Mouse (Mus musculus) MEL (cell line): ENCODE measurements around the gene Ntn3. TPM values are rescaled to one million over a fixed set of nuclear protein-coding genes. Genes with fewer than 3 reads are reported as not detected.
A peak's percentile ranks its signal among the peaks of the same experiment; 100 is the strongest.

Experiments
- DNase-seq: peaks from one replicate; pipeline ENCODE4 v3.0.0; 2011; ENCODE audit warnings: low read depth, low spot score
- H3K27ac ChIP-seq: 2 replicates; pipeline ENCODE4 v1.5.1; 2012; ENCODE audit warnings: low read depth, mild to moderate bottlenecking, control low read depth, low read length, moderate library complexity; ENCODE audit not compliant: control insufficient read depth
- H3K27me3 ChIP-seq, 2 experiments: fragments of 150-350 bp in 1 of 2; sonication (generic) in 1 of 2; 2 replicates each; pipeline ENCODE4 v1.6.1; 2012; ENCODE audit warnings: low read length in 2 of 2, mild to moderate bottlenecking in 2 of 2, improper control_type of control experiment in 1 of 2, moderate library complexity in 1 of 2; ENCODE audit not compliant: insufficient read depth in 2 of 2, control insufficient read depth in 1 of 2
- H3K36me3 ChIP-seq, 2 experiments: 2 replicates each; pipeline ENCODE4 v1.6.1; 2012 to 2014; ENCODE audit warnings: low read length in 2 of 2, improper control_type of control experiment in 1 of 2, inconsistent platforms in 1 of 2, mild to moderate bottlenecking in 1 of 2; ENCODE audit not compliant: insufficient read depth in 2 of 2, control insufficient read depth in 1 of 2
- H3K4me1 ChIP-seq, 2 experiments: fragments of 150-350 bp in 1 of 2; sonication (generic) in 1 of 2; 2 replicates each; pipeline ENCODE4 v1.6.1; 2012; ENCODE audit warnings: low read length in 2 of 2, improper control_type of control experiment in 1 of 2, mild to moderate bottlenecking in 1 of 2; ENCODE audit not compliant: insufficient read depth in 2 of 2, control insufficient read depth in 1 of 2
- H3K4me3 ChIP-seq, 2 experiments: fragments of 150-350 bp in 1 of 2; sonication (generic) in 1 of 2; 2 replicates each; pipeline ENCODE4 v1.5.1; 2012; ENCODE audit warnings: low read depth in 2 of 2, low read length in 2 of 2, mild to moderate bottlenecking in 2 of 2, moderate library complexity in 2 of 2, control low read depth in 1 of 2, improper control_type of control experiment in 1 of 2; ENCODE audit not compliant: control insufficient read depth in 1 of 2, insufficient read depth in 1 of 2
- H3K79me2 ChIP-seq: 2 replicates; pipeline ENCODE4 v1.6.1; 2012; ENCODE audit warnings: mild to moderate bottlenecking, low read length, moderate library complexity; ENCODE audit not compliant: control insufficient read depth, poor library complexity, insufficient read depth
- H3K9ac ChIP-seq: 2 replicates; pipeline ENCODE4 v1.6.1; 2012; ENCODE audit warnings: low read depth, mild to moderate bottlenecking, control low read depth, low read length, moderate library complexity; ENCODE audit not compliant: control insufficient read depth, poor library complexity, severe bottlenecking
- H3K9me3 ChIP-seq: fragments of 150-350 bp; sonication (generic); replicated peaks from 2 replicates; pipeline ENCODE4 v1.6.1; 2012; ENCODE audit warnings: mild to moderate bottlenecking, low read length, improper control_type of control experiment, moderate library complexity; ENCODE audit not compliant: insufficient read depth
- BHLHE40 ChIP-seq: IDR thresholded peaks from 2 replicates; pipeline ENCODE4 v1.6.1; 2012; ENCODE audit warnings: low read depth, mild to moderate bottlenecking, inconsistent platforms, low read length, improper control_type of control experiment, borderline replicate concordance
- CHD1 ChIP-seq: IDR thresholded peaks from 2 replicates; pipeline ENCODE4 v1.6.1; 2012; ENCODE audit warnings: low read depth, mild to moderate bottlenecking, inconsistent platforms, low read length, improper control_type of control experiment
- CHD2 ChIP-seq: IDR thresholded peaks from 2 replicates; pipeline ENCODE4 v1.6.1; 2011; ENCODE audit warnings: low read length, improper control_type of control experiment
- CTCF ChIP-seq, 3 experiments: IDR thresholded peaks in 2 of 3; conservative IDR thresholded peaks in 1 of 3; 2 replicates each; pipeline ENCODE4 v1.5.1; 2011 to 2012; ENCODE audit warnings: low read length in 3 of 3, low read depth in 2 of 3, mild to moderate bottlenecking in 2 of 3, improper control_type of control experiment in 1 of 3, inconsistent platforms in 1 of 3, mixed read lengths in 1 of 3, moderate library complexity in 1 of 3; ENCODE audit not compliant: control insufficient read depth in 1 of 3, insufficient read depth in 1 of 3, poor library complexity in 1 of 3, severe bottlenecking in 1 of 3
- E2F4 ChIP-seq: IDR thresholded peaks from 2 replicates; pipeline ENCODE4 v1.6.1; 2011; ENCODE audit warnings: low read depth, low read length, improper control_type of control experiment, borderline replicate concordance
- ELF1 ChIP-seq: IDR thresholded peaks from 2 replicates; pipeline ENCODE4 v1.6.1; 2014; ENCODE audit warnings: low read depth, mild to moderate bottlenecking, inconsistent platforms, low read length, improper control_type of control experiment, moderate library complexity
- EP300 ChIP-seq, 2 experiments: IDR thresholded peaks; 2 replicates each; pipeline ENCODE4 v1.6.1; 2011; ENCODE audit warnings: improper control_type of control experiment in 2 of 2, low read length in 2 of 2, low read depth in 1 of 2, mild to moderate bottlenecking in 1 of 2
- ETS1 ChIP-seq: IDR thresholded peaks from 2 replicates; pipeline ENCODE4 v1.6.1; 2012; ENCODE audit warnings: low read depth, mild to moderate bottlenecking, inconsistent platforms, low read length, improper control_type of control experiment, moderate library complexity
- GABPA ChIP-seq: IDR thresholded peaks from 2 replicates; pipeline ENCODE4 v1.6.1; 2012; ENCODE audit warnings: low read depth, mild to moderate bottlenecking, inconsistent platforms, low read length, improper control_type of control experiment, moderate library complexity
- HCFC1 ChIP-seq: IDR thresholded peaks from 2 replicates; pipeline ENCODE4 v1.6.1; 2012; ENCODE audit warnings: low read depth, mild to moderate bottlenecking, inconsistent platforms, low read length, improper control_type of control experiment, moderate library complexity
- JUND ChIP-seq: IDR thresholded peaks from 2 replicates; pipeline ENCODE4 v1.6.1; 2011; ENCODE audit warnings: low read depth, mild to moderate bottlenecking, improper control_type of control experiment, low read length
- KAT2A ChIP-seq: conservative IDR thresholded peaks from 2 replicates; pipeline ENCODE4 v1.6.1; 2012; ENCODE audit warnings: low read depth, low read length, improper control_type of control experiment, inconsistent platforms
- MAFK ChIP-seq: IDR thresholded peaks from 2 replicates; pipeline ENCODE4 v1.6.1; 2011; ENCODE audit warnings: low read depth, mild to moderate bottlenecking, low read length, improper control_type of control experiment, borderline replicate concordance
- MAX ChIP-seq: IDR thresholded peaks from 2 replicates; pipeline ENCODE4 v1.6.1; 2011; ENCODE audit warnings: low read length, improper control_type of control experiment
- MAZ ChIP-seq: IDR thresholded peaks from 2 replicates; pipeline ENCODE4 v1.6.1; 2012; ENCODE audit warnings: low read depth, mild to moderate bottlenecking, inconsistent platforms, low read length, improper control_type of control experiment
- MEF2A ChIP-seq: IDR thresholded peaks from 2 replicates; pipeline ENCODE4 v1.6.1; 2014; ENCODE audit warnings: low read depth, mild to moderate bottlenecking, inconsistent platforms, low read length, improper control_type of control experiment; ENCODE audit not compliant: poor library complexity, insufficient replicate concordance, severe bottlenecking; ENCODE audit errors: extremely low read depth
- MYB ChIP-seq: IDR thresholded peaks from 2 replicates; pipeline ENCODE4 v1.6.1; 2011; ENCODE audit warnings: mild to moderate bottlenecking, low read depth, low read length, improper control_type of control experiment
- MYC ChIP-seq: IDR thresholded peaks from 2 replicates; pipeline ENCODE4 v1.6.1; 2011; ENCODE audit warnings: low read depth, mild to moderate bottlenecking, low read length, improper control_type of control experiment, moderate library complexity
- NELFE ChIP-seq: IDR thresholded peaks from 2 replicates; pipeline ENCODE4 v1.6.1; 2011; ENCODE audit warnings: low read depth, low read length, improper control_type of control experiment
- NRF1 ChIP-seq: IDR thresholded peaks from 2 replicates; pipeline ENCODE4 v1.6.1; 2014; ENCODE audit warnings: low read depth, mild to moderate bottlenecking, inconsistent platforms, low read length, improper control_type of control experiment, moderate library complexity; ENCODE audit not compliant: poor library complexity, insufficient read depth, severe bottlenecking
- POLR2A ChIP-seq, 2 experiments: IDR thresholded peaks; 2 replicates each; pipeline ENCODE4 v1.6.1; 2011 to 2012; ENCODE audit warnings: low read length in 2 of 2, mild to moderate bottlenecking in 2 of 2, control low read depth in 1 of 2, improper control_type of control experiment in 1 of 2, low read depth in 1 of 2, moderate library complexity in 1 of 2; ENCODE audit not compliant: control insufficient read depth in 1 of 2, insufficient read depth in 1 of 2, poor library complexity in 1 of 2
- POLR2AphosphoS2 ChIP-seq: IDR thresholded peaks from 2 replicates; pipeline ENCODE4 v1.6.1; 2011; ENCODE audit warnings: low read length, improper control_type of control experiment
- POLR2AphosphoS5 ChIP-seq: IDR thresholded peaks from 2 replicates; pipeline ENCODE4 v1.6.1; 2012; ENCODE audit warnings: low read depth, borderline replicate concordance, mild to moderate bottlenecking, inconsistent platforms, low read length, moderate library complexity, mixed read lengths
- RCOR1 ChIP-seq: IDR thresholded peaks from 2 replicates; pipeline ENCODE4 v1.6.1; 2012; ENCODE audit warnings: low read depth, mild to moderate bottlenecking, inconsistent platforms, low read length, improper control_type of control experiment
- SIN3A ChIP-seq: IDR thresholded peaks from 2 replicates; pipeline ENCODE4 v1.6.1; 2012; ENCODE audit warnings: low read length, improper control_type of control experiment, inconsistent platforms
- SMC3 ChIP-seq: IDR thresholded peaks from 2 replicates; pipeline ENCODE4 v1.6.1; 2011; ENCODE audit warnings: low read depth, low read length, improper control_type of control experiment
- TBP ChIP-seq: IDR thresholded peaks from 2 replicates; pipeline ENCODE4 v1.8.0; 2011; ENCODE audit warnings: low read depth, low read length, improper control_type of control experiment
- TCF12 ChIP-seq: IDR thresholded peaks from 2 replicates; pipeline ENCODE4 v1.6.1; 2014; ENCODE audit warnings: low read depth, mild to moderate bottlenecking, inconsistent platforms, low read length, improper control_type of control experiment, moderate library complexity
- UBTF ChIP-seq: IDR thresholded peaks from 2 replicates; pipeline ENCODE4 v1.6.1; 2012; ENCODE audit warnings: low read depth, mild to moderate bottlenecking, inconsistent platforms, low read length, improper control_type of control experiment, moderate library complexity, borderline replicate concordance; ENCODE audit not compliant: insufficient read depth
- USF1 ChIP-seq: IDR thresholded peaks from 2 replicates; pipeline ENCODE4 v1.6.1; 2014; ENCODE audit warnings: low read depth, mild to moderate bottlenecking, inconsistent platforms, low read length, improper control_type of control experiment, moderate library complexity
- ZKSCAN1 ChIP-seq: IDR thresholded peaks from 2 replicates; pipeline ENCODE4 v1.6.1; 2012; ENCODE audit warnings: low read depth, mild to moderate bottlenecking, inconsistent platforms, low read length, improper control_type of control experiment, moderate library complexity
- ZNF384 ChIP-seq: IDR thresholded peaks from 2 replicates; pipeline ENCODE4 v1.6.1; 2012; ENCODE audit warnings: low read depth, mild to moderate bottlenecking, inconsistent platforms, low read length, improper control_type of control experiment
- polyA plus RNA-seq, 2 experiments: library from polyadenylated mRNA; stranded (reverse) in 1 of 2; unstranded in 1 of 2; fragments of >175 nt in 1 of 2; fragments of >200 nt in 1 of 2; gene quantifications; 2 replicates each; pipeline versions ENCODE4 v1.2.1 to v1.2.4; 2012; ENCODE audit warnings: low replicate concordance in 2 of 2, low read depth in 1 of 2; ENCODE audit not compliant: insufficient read length in 2 of 2, insufficient read depth in 1 of 2, missing spikeins in 1 of 2
- total RNA-seq: library from RNA; depleted of rRNA; stranded (reverse); fragments of 300-350 nt; gene quantifications from 2 replicates; pipeline ENCODE4 v1.2.3, GENCODE M21; 2012

Gene Ntn3
- total and polyA plus RNA-seq, 3 experiments = 2.5 to 2.7 TPM; not detected in 1

GRCm38 (mm10) chr17:24199741-24200140 is 9.6 kb downstream of the Ntn3 start:
- peak overlapping the region; percentile 51 for H3K27ac ChIP-seq
- peaks cover 11 to 53% of the 10 kb centered on the region in 2 experiments for H3K4me1 ChIP-seq
- 0 out of 2 replicates have a peak overlapping the region, but pooled peaks have one; percentile 3 for H3K9ac ChIP-seq

GRCm38 (mm10) chr17:24199252-24199651 is 10.1 kb downstream of the Ntn3 start:
- Histone ChIP-seq H3K36me3 (peaks cover 4 to 34% of the 10 kb centered on the region in 2 experiments; a peak in 3 of 4 replicates), H3K27ac (peak overlapping the region; percentile 10)
- TF ChIP-seq HCFC1 = no peak
- no peak for TF ChIP-seq GABPA
- no peak for TF ChIP-seq ELF1
- no peak for TF ChIP-seq KAT2A
- TF ChIP-seq MEF2A = no peak
- TF ChIP-seq NRF1 = no peak
- TF ChIP-seq TCF12 = peak; percentile 67
- no peak for TF ChIP-seq POLR2AphosphoS5
- TF ChIP-seq E2F4 = no peak
- no peak for TF ChIP-seq USF1
- TF ChIP-seq CTCF (IDR thresholded peaks at IDR 0.05 in 2 of 3, conservative IDR thresholded peaks at IDR 0.05 in 1 of 3; ENCODE audit: control insufficient read depth in 1 of 3, insufficient read depth in 1 of 3, low read depth in 2 of 3, low read length in 3 of 3, poor library complexity in 1 of 3, severe bottlenecking in 1 of 3) = no peak
- no peak for TF ChIP-seq MAFK
- no peak for TF ChIP-seq MAX
- 0 out of 2 replicates have a peak, but pooled peaks have one; percentile 30 for TF ChIP-seq SIN3A
- peak; percentile 72 for TF ChIP-seq RCOR1
- no peak for TF ChIP-seq CHD2
- TF ChIP-seq BHLHE40 = peak; percentile 55; the same call in 1 of the 2 replicates
- TF ChIP-seq ZNF384 = no peak
- no peak for TF ChIP-seq MYB
- no peak for TF ChIP-seq UBTF
- TF ChIP-seq CHD1 = no peak
- TF ChIP-seq JUND = no peak
- peak; percentile 67 to 78 for TF ChIP-seq EP300 (IDR thresholded peaks at IDR 0.05; ENCODE audit: low read depth in 1 of 2, low read length in 2 of 2)
- TF ChIP-seq ZKSCAN1 = no peak
- TF ChIP-seq TBP = peak; percentile 41; the same call in 1 of the 2 replicates
- 0 out of 2 replicates have a peak, but pooled peaks have one; percentile 13 for TF ChIP-seq MYC
- no peak for TF ChIP-seq SMC3
- no peak; a peak in 1 of 4 replicates for TF ChIP-seq POLR2A (IDR thresholded peaks at IDR 0.05; ENCODE audit: control insufficient read depth in 1 of 2, insufficient read depth in 1 of 2, low read depth in 1 of 2, low read length in 2 of 2, poor library complexity in 1 of 2)
- TF ChIP-seq POLR2AphosphoS2 = no peak
- no peak for TF ChIP-seq MAZ
- TF ChIP-seq ETS1 = 0 out of 2 replicates have a peak, but pooled peaks have one; percentile 41

More at GRCm38 (mm10) chr17:24199741-24200140, 9.6 kb downstream of the Ntn3 start:
- H3K79me2 ChIP-seq = peaks cover 38% of the 10 kb centered on the region
- TF ChIP-seq MYC (0 out of 2 replicates have a peak, but pooled peaks have one; percentile 4), NELFE (no peak)
- TF ChIP-seq, all 39 proteins: peak for 1
- H3K36me3 ChIP-seq = peaks cover 4 to 37% of the 10 kb centered on the region in 2 experiments; a peak in 3 of 4 replicates
- H3K9me3 ChIP-seq = no peaks in the 10 kb centered on the region
- no peaks in the 10 kb centered on the region for H3K27me3 ChIP-seq
- no peak overlapping the region for H3K4me3 ChIP-seq
- no peak for DNase-seq

More at GRCm38 (mm10) chr17:24199252-24199651, 10.1 kb downstream of the Ntn3 start:
- Histone ChIP-seq H3K9me3 (no peaks in the 10 kb centered on the region), H3K4me1 (peaks cover 11 to 48% of the 10 kb centered on the region in 2 experiments), H3K27me3 (no peaks in the 10 kb centered on the region), H3K4me3 (no peak overlapping the region), H3K9ac (peak overlapping the region; percentile 21), H3K79me2 (peaks cover 33% of the 10 kb centered on the region)
- peak; percentile 75 for DNase-seq
